Mouse (Mus musculus): Measurements from ENCODE around the gene Nol9.

- TF ChIP-seq CTCF (IDR thresholded peaks at IDR 0.05; ENCODE audit: control insufficient read depth, insufficient read depth, insufficient replicate concordance, low read depth, low read length), result peak; percentile 34; the same call in 1 of the 2 replicates
- no peak for TF ChIP-seq POLR2A (IDR thresholded peaks at IDR 0.05; ENCODE audit: control insufficient read depth, low read depth, low read length)
Measured at GRCm38 (mm10) chr4:152095937-152096910, 57.1 kb downstream of the Nol9 start.

Measured in testis, adult 2 months (tissue).